Mouse (Mus musculus) left cerebral cortex, adult 11 months (tissue): ENCODE measurements around the gene Mlip.
A peak's percentile ranks its signal among the peaks of the same experiment; 100 is the strongest.
"Not testable (repeated sequence)": the region's sequence is repeated elsewhere in the genome, so short reads cannot be mapped to it uniquely, and the experiment has no call there.

ENCODE experiments used
- DNase-seq: peaks from one replicate; pipeline ENCODE4 v3.0.0; 2022; ENCODE audit warnings: low spot score

Mlip gene

GRCm38 (mm10) chr9:77352432-77353175 lies at the start of gene Mlip:
TSS of gene Mlip (minus strand) at chr9:77352969.
- no peak for DNase-seq

GRCm38 (mm10) chr9:77399801-77400200 lies 47.0 kb upstream of the Mlip start:
- no peak for DNase-seq

- DNase-seq, result no peak
Measured at GRCm38 (mm10) chr9:77398856-77399631, 46.3 kb upstream of the Mlip start.

- DNase-seq, result no peak
Measured at GRCm38 (mm10) chr9:77397027-77397426, 44.3 kb upstream of the Mlip start.

- no peak for DNase-seq
Measured at GRCm38 (mm10) chr9:77391248-77391647, 38.5 kb upstream of the Mlip start.

- DNase-seq, result no peak
Measured at GRCm38 (mm10) chr9:77388956-77389355, 36.2 kb upstream of the Mlip start.

- DNase-seq, result no peak
Measured at GRCm38 (mm10) chr9:77386751-77387150, 34.0 kb upstream of the Mlip start.

GRCm38 (mm10) chr9:77385611-77386010 lies 32.8 kb upstream of the Mlip start:
- no peak for DNase-seq

- no peak for DNase-seq
Measured at GRCm38 (mm10) chr9:77384651-77385050, 31.9 kb upstream of the Mlip start.

GRCm38 (mm10) chr9:77383951-77384350 lies 31.2 kb upstream of the Mlip start:
- DNase-seq, result no peak

- no peak for DNase-seq
Measured at GRCm38 (mm10) chr9:77382514-77382913, 29.7 kb upstream of the Mlip start.

GRCm38 (mm10) chr9:77381565-77381964 lies 28.8 kb upstream of the Mlip start:
- peak; percentile 31 for DNase-seq

GRCm38 (mm10) chr9:77379625-77380024 lies 26.9 kb upstream of the Mlip start:
- no peak for DNase-seq

GRCm38 (mm10) chr9:77377696-77378095 lies 24.9 kb upstream of the Mlip start:
- no peak for DNase-seq

- peak; percentile 33 for DNase-seq
Measured at GRCm38 (mm10) chr9:77377082-77377481, 24.3 kb upstream of the Mlip start.

GRCm38 (mm10) chr9:77376561-77376960 lies 23.8 kb upstream of the Mlip start:
- no peak for DNase-seq

- no peak for DNase-seq
Measured at GRCm38 (mm10) chr9:77370706-77371105, 17.9 kb upstream of the Mlip start.

- DNase-seq, result no peak
Measured at GRCm38 (mm10) chr9:77369262-77369661, 16.5 kb upstream of the Mlip start.

- not testable (repeated sequence) for DNase-seq
Measured at GRCm38 (mm10) chr9:77364681-77365080, 11.9 kb upstream of the Mlip start.

GRCm38 (mm10) chr9:77362906-77363305 lies 10.1 kb upstream of the Mlip start:
- no peak for DNase-seq

- no peak for DNase-seq
Measured at GRCm38 (mm10) chr9:77360654-77361053, 7.9 kb upstream of the Mlip start.

- DNase-seq, result no peak
Measured at GRCm38 (mm10) chr9:77359278-77359973, 6.7 kb upstream of the Mlip start.

GRCm38 (mm10) chr9:77353942-77354341 lies 1.2 kb upstream of the Mlip start:
- no peak for DNase-seq
